Mouse (Mus musculus): ENCODE data around the gene Cmtm2a.
"Not testable (repeated sequence)": the region's sequence is repeated elsewhere in the genome, so short reads cannot be mapped to it uniquely, and the experiment has no call there.

Cmtm2a gene

GRCm38 (mm10) chr8:104293081-104293480 lies at the start of gene Cmtm2a:
Cmtm2a (minus strand) TSS chr8:104293181.
- DNase-seq = not testable (repeated sequence)

GRCm38 (mm10) chr8:104342426-104342825 lies 49.4 kb upstream of the Cmtm2a start:
- DNase-seq = peak; percentile 86

GRCm38 (mm10) chr8:104341678-104342077 lies 48.7 kb upstream of the Cmtm2a start:
- DNase-seq = no peak

- peak; percentile 99 for DNase-seq
These were observed 48.2 kb upstream of the Cmtm2a start for GRCm38 (mm10) chr8:104341106-104341561.

GRCm38 (mm10) chr8:104340233-104341105 lies 47.5 kb upstream of the Cmtm2a start:
- DNase-seq = peak; percentile 99

DNA sequence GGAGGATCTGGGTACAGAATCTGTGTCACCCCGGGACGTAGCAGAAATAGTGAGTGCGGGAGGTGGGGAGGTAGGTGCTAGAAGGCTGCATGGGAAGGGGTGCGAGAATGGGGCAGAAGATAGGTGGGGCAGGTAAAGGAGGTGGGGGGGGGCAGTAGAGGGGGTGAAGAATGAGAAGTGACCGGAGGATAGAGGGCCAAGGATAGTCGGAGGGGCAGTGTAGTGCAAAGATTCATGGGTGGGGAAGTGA lies 46.9 kb upstream of the Cmtm2a start:
- no peak for DNase-seq

DNA sequence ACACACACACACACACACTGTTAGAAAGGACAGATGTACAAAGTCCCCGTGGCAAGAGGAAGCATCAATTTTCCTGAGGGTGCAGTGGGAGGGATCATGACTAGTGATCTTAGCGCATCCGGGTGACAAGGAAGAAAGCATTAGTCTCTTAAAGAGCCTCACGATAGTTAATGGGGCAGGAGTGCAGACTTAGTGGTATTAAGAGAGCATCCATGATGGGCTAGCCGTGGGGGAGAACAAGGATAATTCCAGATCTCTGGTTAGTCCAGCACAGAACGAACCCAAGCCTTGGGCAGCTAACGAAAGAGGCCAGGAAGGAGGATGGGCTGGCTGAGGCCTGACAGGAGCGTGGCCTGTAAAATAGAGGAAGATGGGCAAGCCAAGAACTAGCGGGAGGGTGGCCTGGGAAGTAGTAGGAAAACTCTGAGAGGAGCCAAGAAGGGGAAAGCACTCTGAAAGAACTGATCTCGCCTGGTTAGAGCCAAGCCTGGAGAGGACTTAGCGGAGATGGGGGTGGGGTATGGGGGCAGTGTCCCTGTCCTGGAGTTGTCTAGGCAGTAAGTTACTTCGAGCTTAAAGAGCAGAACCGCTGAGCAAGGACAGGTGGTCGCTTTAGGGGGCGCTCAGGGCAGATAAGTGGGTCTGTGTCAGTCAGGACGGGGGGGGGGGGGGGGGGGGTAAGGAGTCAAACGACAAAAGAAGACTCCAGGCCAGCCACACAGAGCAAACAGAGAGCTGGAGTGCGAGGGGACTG lies 46.4 kb upstream of the Cmtm2a start, which contains the start of gene Cmtm3:
Gene Cmtm3, plus strand, starts transcription at position 182 of the 754 bp plus-strand sequence.
- peak; percentile 97 for DNase-seq

- DNase-seq = peak; percentile 86
These were observed 44.9 kb upstream of the Cmtm2a start for GRCm38 (mm10) chr8:104337890-104338289.

- peak; percentile 68 for DNase-seq
These were observed 43.8 kb upstream of the Cmtm2a start for GRCm38 (mm10) chr8:104336806-104337205.

DNA sequence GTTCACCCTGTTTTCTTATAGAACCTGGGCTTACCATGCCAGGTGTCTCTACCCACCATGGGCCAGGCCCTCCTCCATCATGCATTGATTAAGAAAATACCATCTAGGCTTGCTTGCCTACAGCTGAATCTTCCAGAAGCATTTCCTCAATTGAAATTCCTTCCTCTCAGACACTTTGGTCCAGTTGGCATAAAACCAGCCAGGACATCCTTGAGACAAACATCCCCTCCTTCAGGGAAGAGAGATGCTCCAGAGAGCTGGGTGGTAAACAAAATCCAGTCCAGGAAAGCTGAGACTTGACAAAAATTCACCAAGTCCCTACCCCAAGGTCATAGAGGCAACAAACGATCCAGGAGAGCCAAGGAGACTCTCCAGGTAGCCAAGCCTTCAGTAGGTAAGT lies 41.2 kb upstream of the Cmtm2a start:
- DNase-seq = no peak

DNA sequence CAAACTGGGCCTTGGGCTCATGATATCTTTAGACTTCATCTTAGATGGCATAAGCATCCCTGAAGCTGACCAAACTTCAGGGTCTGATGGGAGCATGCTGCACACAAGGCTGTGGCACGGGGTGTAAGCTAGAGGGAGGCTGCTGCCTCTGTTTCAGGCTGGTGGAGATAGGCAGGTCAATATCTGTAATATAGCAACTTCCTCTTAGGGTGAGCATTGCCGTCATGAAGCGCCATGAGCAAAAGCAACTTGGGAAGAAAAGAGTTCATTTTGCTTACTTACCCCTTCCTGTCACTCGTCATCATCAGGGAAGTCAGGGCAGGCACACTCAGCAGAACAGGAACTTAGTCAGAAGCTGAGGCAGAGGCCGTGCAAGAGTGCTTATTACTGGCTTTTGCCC lies 40.8 kb upstream of the Cmtm2a start:
- peak; percentile 90 for DNase-seq

DNA sequence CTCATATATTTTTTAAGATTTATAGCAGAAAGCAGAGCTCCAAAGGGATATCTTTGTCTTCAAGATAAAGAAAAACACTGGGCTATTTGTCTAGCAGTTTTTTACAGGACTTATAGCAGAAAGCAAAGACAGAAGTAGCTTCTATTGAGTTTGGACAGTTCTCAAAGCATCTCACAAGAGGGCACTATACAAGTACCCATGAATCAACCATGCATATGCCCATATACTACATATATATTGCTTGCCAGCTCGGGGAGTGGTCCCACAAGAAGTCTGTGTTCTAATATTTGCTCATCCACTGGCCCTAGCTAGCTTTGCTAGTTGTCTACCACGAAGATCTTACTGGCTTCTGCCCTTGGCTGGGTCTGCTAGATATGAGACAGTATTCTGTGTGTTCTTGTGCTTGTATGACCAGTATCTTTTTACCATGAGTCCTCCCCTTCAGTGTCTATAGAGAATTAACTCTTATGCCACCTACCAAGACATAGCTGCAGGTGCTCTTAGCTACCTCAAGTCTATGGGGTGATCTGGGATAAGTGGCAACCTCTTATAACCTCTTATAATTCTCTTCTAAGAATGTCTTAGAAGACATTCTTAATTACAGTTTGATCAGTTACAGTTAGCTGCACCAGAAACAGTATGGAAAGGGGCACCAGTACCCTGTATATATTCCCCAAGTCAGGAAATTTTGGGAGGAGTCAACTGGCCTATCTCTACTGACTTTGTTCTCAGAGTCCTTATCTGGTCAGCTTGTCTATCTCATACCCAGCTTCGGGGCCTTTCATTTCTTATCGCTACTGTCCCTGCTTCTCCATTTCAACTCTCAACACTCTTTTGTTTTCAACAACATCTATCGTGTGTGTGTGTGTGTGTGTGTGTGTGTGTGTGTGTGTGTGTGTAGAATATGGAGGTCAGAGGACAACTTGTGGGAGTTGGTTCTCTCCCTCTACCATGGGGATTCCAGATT lies 40.0 kb upstream of the Cmtm2a start:
- peak; percentile 42 for DNase-seq

DNA sequence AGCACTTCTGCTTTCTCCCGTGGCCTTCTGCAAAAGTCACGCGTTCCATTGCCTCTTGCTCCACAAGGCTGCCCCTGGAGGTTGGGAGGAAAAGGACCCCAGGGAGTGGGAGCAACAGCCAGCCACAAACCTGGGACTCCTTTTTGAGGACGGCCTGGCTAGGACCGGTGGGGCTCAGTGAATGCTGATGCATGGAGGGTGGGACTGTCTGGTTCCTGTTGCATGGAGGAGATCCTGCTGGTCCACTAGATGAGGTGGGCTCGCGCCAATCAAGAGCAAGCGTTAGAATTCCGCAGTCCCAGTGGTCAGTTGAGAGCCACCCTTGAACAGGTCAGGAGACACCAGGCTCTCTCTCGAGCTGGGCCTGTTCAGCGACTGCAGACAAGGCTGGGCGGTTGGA lies 28.9 kb upstream of the Cmtm2a start, which contains the start of gene Cmtm2b:
Gene Cmtm2b, plus strand, starts transcription at position 301 of the 400 bp plus-strand sequence.
- DNase-seq = not testable (repeated sequence)

- DNase-seq = not testable (repeated sequence)
These were observed 28.3 kb upstream of the Cmtm2a start, which contains the start of gene Gm11020 for GRCm38 (mm10) chr8:104321267-104321666. Gm11020 (plus strand) TSS chr8:104321567.

- peak; percentile 85 for DNase-seq
These were observed 20.3 kb upstream of the Cmtm2a start for GRCm38 (mm10) chr8:104313311-104313710.

DNA sequence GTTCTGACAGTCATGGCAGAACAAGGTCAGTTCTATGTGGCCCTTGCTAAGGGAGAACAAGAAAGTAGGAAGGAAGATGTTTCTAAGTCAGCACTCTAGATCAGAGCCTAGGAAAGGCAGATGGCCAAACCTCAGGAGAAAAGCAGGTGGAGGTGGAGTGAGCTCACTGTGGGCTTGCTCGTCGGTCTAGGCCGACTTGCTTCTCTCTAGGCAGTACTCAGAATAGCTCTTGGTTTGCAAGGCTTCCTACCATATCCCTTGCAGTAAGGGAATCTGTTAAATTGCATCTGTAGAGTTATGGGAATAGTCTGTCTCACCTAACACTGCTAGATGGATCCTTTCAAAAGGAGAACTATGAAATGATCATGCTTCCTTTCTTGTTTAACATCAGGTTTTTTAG lies 19.0 kb upstream of the Cmtm2a start:
- DNase-seq = peak; percentile 63

GRCm38 (mm10) chr8:104309441-104310155 lies 16.6 kb upstream of the Cmtm2a start, which contains the start of the genes Gm45711 and Cmtm1:
Gm45711 (minus strand) TSS chr8:104310081.
Cmtm1 (minus strand) TSS chr8:104310145.
- DNase-seq = peak; percentile 97

- DNase-seq = peak; percentile 76
These were observed 15.4 kb upstream of the Cmtm2a start for GRCm38 (mm10) chr8:104308341-104308740.

DNA sequence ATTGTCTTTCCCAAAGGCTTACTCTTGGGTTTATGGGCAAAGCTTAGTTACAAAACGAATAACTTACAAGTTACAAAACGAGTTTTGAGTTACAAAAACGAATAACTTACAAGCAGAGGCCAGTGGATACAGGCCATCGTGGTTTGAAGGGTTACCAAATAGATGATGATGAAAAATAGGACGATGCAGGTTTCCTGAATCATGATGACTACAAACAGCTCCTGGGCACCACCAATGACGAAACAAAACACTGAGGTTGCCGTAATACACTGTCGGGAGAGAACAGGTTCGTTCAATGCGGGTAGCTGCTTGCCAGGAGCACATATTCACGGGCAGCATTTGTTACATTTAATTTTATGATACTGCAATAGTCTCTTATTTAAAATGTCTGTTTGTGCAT lies 12.0 kb upstream of the Cmtm2a start:
- DNase-seq = no peak

DNA sequence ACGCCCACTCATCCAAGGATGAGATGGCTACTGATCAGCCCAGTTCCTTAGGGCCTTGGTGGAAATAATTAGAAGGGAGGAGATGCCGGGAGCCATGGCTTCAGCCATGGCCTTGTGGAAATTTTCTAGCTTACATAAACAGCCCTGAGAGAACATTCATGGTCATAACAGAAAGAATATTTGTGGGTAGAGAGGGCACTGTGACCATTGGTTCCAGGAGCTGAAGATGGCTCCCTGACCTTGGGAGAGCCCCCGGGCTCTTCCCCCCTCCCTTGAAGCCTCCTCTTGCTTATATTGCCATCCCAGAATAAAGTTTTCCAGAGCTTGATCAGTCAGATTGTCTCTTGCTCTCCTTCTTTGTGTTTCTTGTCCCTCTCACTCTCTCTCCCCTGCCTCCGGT lies 9.6 kb upstream of the Cmtm2a start:
- DNase-seq = not testable (repeated sequence)

GRCm38 (mm10) chr8:104301577-104301976 lies 8.6 kb upstream of the Cmtm2a start:
- not testable (repeated sequence) for DNase-seq

GRCm38 (mm10) chr8:104294396-104294795 lies 1.4 kb upstream of the Cmtm2a start:
- no peak for DNase-seq

Measured in heart, adult 11 months (tissue).